Mouse (Mus musculus) ovary, adult 10 weeks (tissue): ENCODE measurements around the gene Pofut2. TPM values are rescaled to one million over a fixed set of nuclear protein-coding genes. Genes with fewer than 3 reads are reported as not detected.

Experiments used
- polyA plus RNA-seq: library from polyadenylated mRNA; stranded (reverse); fragments of 350-450 nt; fragmentation: Illumina TruSeq; extraction: RNeasy Lipid Tissue Mini Kit (QIAGEN cat#74804); gene quantifications from one replicate; pipeline ENCODE4 v1.2.3, GENCODE M21; 2014

Gene Pofut2
- 3.2 TPM for polyA plus RNA-seq

GRCm38 (mm10) chr10:77258704-77259621 is at the start of gene Pofut2:
Gene Pofut2, plus strand, starts transcription at chr10:77259218.

Other genes starting within 250 kb of the Pofut2 start
- 1.2 TPM for gene Slc19a1, start 227.0 kb upstream of the Pofut2 start, polyA plus RNA-seq
- 1.5 TPM for gene Col18a1, start 92.7 kb upstream of the Pofut2 start, polyA plus RNA-seq
- gene Adarb1, start 159.1 kb downstream of the Pofut2 start, polyA plus RNA-seq: 6.6 TPM